Mouse (Mus musculus): ENCODE measurements around the gene Knl1. TPM values are rescaled to one million over a fixed set of nuclear protein-coding genes. Genes with fewer than 3 reads are reported as not detected.

Knl1 gene
- polyA plus RNA-seq, 1 experiment from 2014 or later: 29.3 TPM

DNA sequence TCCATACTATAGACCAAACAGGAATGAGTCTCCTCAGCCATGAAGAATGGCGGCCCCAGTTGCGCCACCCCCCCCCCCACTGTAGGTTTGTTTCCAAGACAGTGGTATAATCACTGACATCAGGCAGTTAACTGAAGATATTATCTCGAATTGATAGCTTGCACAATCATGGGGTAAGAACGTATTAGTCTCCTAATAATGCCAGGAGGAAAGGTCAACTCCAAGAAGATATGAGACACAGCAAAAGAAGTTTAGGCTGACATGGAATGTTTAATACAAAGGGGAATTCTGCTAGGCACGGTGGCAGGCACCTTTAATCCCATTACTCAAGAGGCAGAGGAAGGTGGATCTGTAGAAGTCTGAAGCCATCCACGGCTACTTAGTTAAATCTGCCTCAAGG is 99.5 kb downstream of the Knl1 start:
- H3K9ac ChIP-seq (replicated peaks): no peak overlapping the region
- H3K4me1 ChIP-seq: no peaks in the 10 kb centered on the region
- H3K9me3 ChIP-seq: no peaks in the 10 kb centered on the region
- H3K27ac ChIP-seq (replicated peaks): no peak overlapping the region
- no peaks in the 10 kb centered on the region for H3K27me3 ChIP-seq
- H3K4me2 ChIP-seq (replicated peaks): no peak overlapping the region
- H3K4me3 ChIP-seq: no peak overlapping the region
- WGBS: 89% methylated on average over 6 of the region's 6 CpGs
- peaks cover 95% of the 10 kb centered on the region for H3K36me3 ChIP-seq
- ATAC-seq (replicated peaks): no peak

DNA sequence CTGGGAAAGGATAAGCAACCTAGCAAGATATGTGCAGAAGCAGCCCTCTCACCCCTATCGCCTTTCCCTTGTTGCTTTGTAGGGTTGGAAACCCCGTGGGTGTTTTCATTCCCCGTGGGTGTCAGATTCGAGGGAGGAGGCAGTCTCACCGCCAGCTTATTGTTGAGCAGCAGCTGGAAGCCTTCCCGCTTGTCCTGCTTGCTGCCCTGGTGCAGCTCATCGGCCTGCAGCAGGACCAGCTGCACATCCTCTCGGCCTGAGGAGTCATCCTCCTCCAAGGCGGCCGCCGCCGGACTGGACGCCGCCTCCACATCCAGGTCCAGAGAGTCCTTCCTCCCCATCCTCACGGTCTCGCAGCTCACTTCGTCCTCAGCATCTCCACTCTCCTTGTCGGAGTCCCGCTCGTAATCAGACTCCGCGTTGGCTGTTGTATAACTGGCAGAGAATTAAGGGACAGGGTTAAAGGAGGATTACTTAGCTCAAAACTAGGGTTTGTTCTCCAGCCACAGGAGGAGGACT is 100.3 kb downstream of the Knl1 start:
- WGBS: 88% methylated on average over 22 of the region's 22 CpGs
- ATAC-seq (replicated peaks): no peak
- H3K36me3 ChIP-seq: peaks cover 95% of the 10 kb centered on the region

DNA sequence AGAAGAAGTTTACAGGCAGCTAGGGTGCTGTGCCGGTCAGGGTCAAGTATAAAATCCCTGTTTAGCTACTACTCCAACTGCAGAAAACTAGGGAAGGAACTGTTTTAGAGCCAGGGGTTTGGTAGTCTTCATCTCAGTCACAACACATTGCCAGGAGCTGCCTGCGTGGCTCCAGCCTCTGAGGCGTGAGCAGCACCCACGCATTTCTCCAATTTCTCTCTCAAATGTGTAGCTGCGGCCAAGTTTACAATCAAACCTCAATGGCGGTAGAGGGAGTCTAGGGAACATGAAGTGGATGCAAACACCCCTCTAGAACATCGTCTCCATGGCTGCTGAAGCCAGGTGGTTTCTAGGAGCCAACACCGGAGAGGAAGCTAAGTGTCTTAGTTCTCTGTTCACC is 100.9 kb downstream of the Knl1 start:
- Histone ChIP-seq H3K4me3 (no peak overlapping the region), H3K27me3 (no peaks in the 10 kb centered on the region), H3K9me3 (no peaks in the 10 kb centered on the region), H3K9ac (replicated peaks) (no peak overlapping the region), H3K36me3 (peaks cover 95% of the 10 kb centered on the region), H3K27ac (replicated peaks) (no peak overlapping the region), H3K4me1 (no peaks in the 10 kb centered on the region), H3K4me2 (replicated peaks) (no peak overlapping the region)
- ATAC-seq (replicated peaks): no peak
- WGBS: 92% methylated on average over 8 of the region's 8 CpGs

More for the DNA sequence above, 100.3 kb downstream of the Knl1 start:
- no peak overlapping the region for H3K4me2 ChIP-seq (replicated peaks)
- no peaks in the 10 kb centered on the region for H3K4me1 ChIP-seq
- H3K27ac ChIP-seq (replicated peaks): no peak overlapping the region
- H3K9me3 ChIP-seq: no peaks in the 10 kb centered on the region
- H3K4me3 ChIP-seq: no peak overlapping the region
- no peaks in the 10 kb centered on the region for H3K27me3 ChIP-seq
- no peak overlapping the region for H3K9ac ChIP-seq (replicated peaks)

DNA sequence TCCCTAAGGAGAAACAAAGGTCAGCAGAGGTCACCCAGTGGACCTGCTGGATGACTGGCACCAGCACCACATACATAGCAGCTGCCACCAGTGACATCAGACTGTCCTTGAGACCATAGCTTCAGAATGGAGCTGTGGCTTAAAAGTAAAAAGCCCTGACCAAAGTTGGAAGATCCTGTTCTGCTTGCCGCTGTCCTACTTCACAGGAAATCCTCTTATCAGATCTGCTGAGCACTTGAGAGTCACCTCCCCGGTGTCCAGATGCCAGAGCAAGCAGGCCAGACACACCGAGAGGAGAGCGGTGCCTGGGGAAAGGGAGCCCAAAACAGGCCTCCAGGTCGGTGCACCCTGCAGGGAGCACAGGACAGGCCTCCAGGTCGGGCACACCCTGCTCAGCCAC is 105.3 kb downstream of the Knl1 start:
- H3K27ac ChIP-seq (replicated peaks): no peak overlapping the region
- no peak for ATAC-seq (replicated peaks)
- no peaks in the 10 kb centered on the region for H3K9me3 ChIP-seq
- H3K4me2 ChIP-seq (replicated peaks): no peak overlapping the region
- H3K36me3 ChIP-seq: peaks cover 68% of the 10 kb centered on the region
- no peaks in the 10 kb centered on the region for H3K27me3 ChIP-seq
- 83% methylated on average over 6 of the region's 6 CpGs for WGBS
- peaks cover 13% of the 10 kb centered on the region for H3K4me1 ChIP-seq
- H3K4me3 ChIP-seq: no peak overlapping the region
- no peak overlapping the region for H3K9ac ChIP-seq (replicated peaks)

DNA sequence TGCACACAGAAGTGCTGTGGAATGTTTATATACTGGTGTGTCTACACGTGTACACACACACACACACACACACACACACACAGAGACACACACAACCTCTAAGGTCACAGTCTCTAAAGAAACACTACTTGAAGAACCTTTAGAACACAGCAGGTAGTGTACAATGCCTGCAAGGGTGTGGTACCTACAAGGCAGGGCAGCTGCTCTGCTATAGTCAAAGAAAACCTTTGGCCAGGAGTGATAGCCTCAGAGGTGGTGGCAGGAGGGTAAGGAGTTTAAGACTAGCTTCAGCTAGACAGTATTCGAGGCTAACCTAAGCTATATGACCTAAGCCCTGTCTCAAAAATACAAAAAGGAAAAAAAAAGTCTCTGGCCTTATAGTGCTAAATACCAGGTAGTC is 107.8 kb downstream of the Knl1 start:
- H3K36me3 ChIP-seq: peaks cover 45% of the 10 kb centered on the region
- H3K4me1 ChIP-seq: peaks cover 17% of the 10 kb centered on the region
- no peak overlapping the region for H3K4me2 ChIP-seq (replicated peaks)
- no peaks in the 10 kb centered on the region for H3K9me3 ChIP-seq
- H3K4me3 ChIP-seq: no peak overlapping the region
- WGBS: 91% methylated on average over 2 of the region's 2 CpGs
- no peak overlapping the region for H3K27ac ChIP-seq (replicated peaks)
- no peaks in the 10 kb centered on the region for H3K27me3 ChIP-seq
- H3K9ac ChIP-seq (replicated peaks): no peak overlapping the region
- no peak for ATAC-seq (replicated peaks)

Other genes with a start within 250 kb of the Knl1 start
- 59.0 and 69.4 TPM in 2 replicates for gene Knstrn, start 233.1 kb upstream of the Knl1 start, polyA plus RNA-seq (2015; fragmentation: Nextera tagmentation; extraction: Ambion mirVana)
- gene Ivd, start 185.2 kb upstream of the Knl1 start, polyA plus RNA-seq (2015; fragmentation: Nextera tagmentation; extraction: Ambion mirVana): 54.2 and 62.1 TPM in 2 replicates
- 6.7 TPM in 2 replicates for gene Bahd1, start 146.7 kb upstream of the Knl1 start, polyA plus RNA-seq (2015; fragmentation: Nextera tagmentation; extraction: Ambion mirVana)
- gene Chst14, start 120.6 kb upstream of the Knl1 start, polyA plus RNA-seq (2015; fragmentation: Nextera tagmentation; extraction: Ambion mirVana): 6.0 and 6.6 TPM in 2 replicates
- 38.3 and 43.3 TPM in 2 replicates for gene Ccdc32, start 17.7 kb upstream of the Knl1 start, polyA plus RNA-seq (2015; fragmentation: Nextera tagmentation; extraction: Ambion mirVana)
- gene Rpusd2, start 12.3 kb upstream of the Knl1 start, polyA plus RNA-seq (2015; fragmentation: Nextera tagmentation; extraction: Ambion mirVana): 4.6 and 5.4 TPM in 2 replicates
- 18.7 and 24.0 TPM in 2 replicates for gene Rad51, start 65.7 kb downstream of the Knl1 start, polyA plus RNA-seq (2015; fragmentation: Nextera tagmentation; extraction: Ambion mirVana)
- 52.0 and 54.2 TPM in 2 replicates for gene Rmdn3, start 109.9 kb downstream of the Knl1 start, polyA plus RNA-seq (2015; fragmentation: Nextera tagmentation; extraction: Ambion mirVana)
- 0.93 and 2.0 TPM in 2 replicates for gene Gchfr, start 120.7 kb downstream of the Knl1 start, polyA plus RNA-seq (2015; fragmentation: Nextera tagmentation; extraction: Ambion mirVana)
- gene Gm14137, start 127.4 kb downstream of the Knl1 start, polyA plus RNA-seq (2015; fragmentation: Nextera tagmentation; extraction: Ambion mirVana): 0.83 and 0.90 TPM in 2 replicates
- 64.7 and 66.6 TPM in 2 replicates for gene Zfyve19, start 161.5 kb downstream of the Knl1 start, polyA plus RNA-seq (2015; fragmentation: Nextera tagmentation; extraction: Ambion mirVana)
- 26.7 and 30.9 TPM in 2 replicates for gene Dnajc17, start 161.7 kb downstream of the Knl1 start, polyA plus RNA-seq (2015; fragmentation: Nextera tagmentation; extraction: Ambion mirVana)
- gene Ppp1r14d, start 182.8 kb downstream of the Knl1 start, polyA plus RNA-seq (2015; fragmentation: Nextera tagmentation; extraction: Ambion mirVana): not detected in 2 replicates
- gene Spint1, start 190.2 kb downstream of the Knl1 start, polyA plus RNA-seq (2015; fragmentation: Nextera tagmentation; extraction: Ambion mirVana): 0.31 and 0.56 TPM in 2 replicates
- gene Rhov, start 224.2 kb downstream of the Knl1 start, polyA plus RNA-seq (2015; fragmentation: Nextera tagmentation; extraction: Ambion mirVana): 19.6 and 24.0 TPM in 2 replicates
- 30.2 and 31.1 TPM in 2 replicates for gene Vps18, start 241.6 kb downstream of the Knl1 start, polyA plus RNA-seq (2015; fragmentation: Nextera tagmentation; extraction: Ambion mirVana)

All from forebrain, embryonic 15.5 days (tissue).